Mouse (Mus musculus) brain, adult 2 months (tissue): ENCODE results near the gene Trim9.

Experiments
- DNase-seq: peaks from one replicate; pipeline ENCODE4 v3.0.0; 2011; ENCODE audit warnings: low read depth, low spot score

The Trim9 gene

GRCm38 (mm10) chr12:70214281-70214680 lies 133.1 kb downstream of the Trim9 start:
- no peak for DNase-seq

GRCm38 (mm10) chr12:70213601-70214000 lies 133.8 kb downstream of the Trim9 start:
- DNase-seq, result no peak

GRCm38 (mm10) chr12:70212501-70212900 lies 134.9 kb downstream of the Trim9 start:
- peak; percentile 45 for DNase-seq

GRCm38 (mm10) chr12:70208214-70208613 lies 139.2 kb downstream of the Trim9 start:
- no peak for DNase-seq

- DNase-seq, result no peak
Observed at GRCm38 (mm10) chr12:70204433-70204832, 143.0 kb downstream of the Trim9 start.

- peak; percentile 27 for DNase-seq
Observed at GRCm38 (mm10) chr12:70201926-70202529, 145.4 kb downstream of the Trim9 start.

GRCm38 (mm10) chr12:70196341-70196740 lies 151.1 kb downstream of the Trim9 start:
- peak; percentile 24 for DNase-seq

- no peak for DNase-seq
Observed at GRCm38 (mm10) chr12:70195426-70195825, 152.0 kb downstream of the Trim9 start.
